Mouse (Mus musculus) spleen, postnatal 10 days (tissue): ENCODE measurements around the gene Fthl17e.
A peak's percentile ranks its signal among the peaks of the same experiment; 100 is the strongest.
"Not testable (repeated sequence)": the region's sequence is repeated elsewhere in the genome, so short reads cannot be mapped to it uniquely, and the experiment has no call there.

Source experiments
- DNase-seq, 2 experiments: peaks; one replicate each; pipeline ENCODE4 v3.0.0; 2021 to 2022; ENCODE audit warnings: low spot score in 2 of 2

The Fthl17e gene

DNA sequence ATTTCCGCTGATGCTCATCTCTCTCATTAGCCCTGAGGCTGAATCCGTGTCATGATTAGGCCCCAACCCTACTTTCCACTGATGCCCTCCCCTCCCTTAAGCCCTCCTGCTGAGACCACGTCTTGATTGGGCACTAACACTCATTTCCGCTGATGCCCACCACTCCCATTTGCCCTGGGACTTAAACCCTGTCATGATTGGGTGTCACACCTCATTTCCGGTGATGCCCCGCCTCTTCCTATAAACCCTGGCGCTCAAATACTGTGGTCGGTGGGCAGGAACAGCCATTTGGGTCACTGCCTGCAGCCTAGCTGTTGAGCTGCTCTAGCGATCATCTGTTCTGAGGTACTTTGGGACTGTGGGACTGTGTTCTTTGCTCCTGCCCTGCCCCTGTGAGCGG lies at the start of gene Fthl17e:
Gene Fthl17e, plus strand, starts transcription at position 301 of the 400 bp plus-strand sequence.
- DNase-seq, result not testable (repeated sequence)

GRCm38 (mm10) chrX:8986655-8987054 lies 46.6 kb upstream of the Fthl17e start, which contains the start of gene Fthl17d:
Gene Fthl17d (minus strand): TSS chrX:8986755.
- DNase-seq, result not testable (repeated sequence)

DNA sequence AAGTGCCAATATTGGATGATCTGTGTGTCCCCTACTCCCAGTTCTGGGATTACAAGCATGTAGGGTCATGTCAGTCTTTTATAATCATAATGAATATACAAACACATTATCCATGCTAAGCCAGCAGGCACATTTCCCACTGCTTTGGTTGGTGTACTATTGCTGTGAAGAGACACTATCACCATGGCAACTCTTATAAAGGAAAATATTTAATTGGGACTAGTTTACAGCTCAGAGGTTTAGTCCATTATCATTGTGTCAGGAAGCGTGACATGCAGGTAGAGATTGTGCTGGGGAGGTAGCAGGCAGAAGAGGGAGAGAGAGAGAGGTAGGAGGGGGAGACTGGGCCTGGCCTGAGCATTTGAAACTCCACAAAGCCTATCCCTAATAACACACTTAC lies 17.2 kb upstream of the Fthl17e start:
- DNase-seq, result no peak

GRCm38 (mm10) chrX:9019481-9019880 lies 13.8 kb upstream of the Fthl17e start:
- DNase-seq, result no peak

DNA sequence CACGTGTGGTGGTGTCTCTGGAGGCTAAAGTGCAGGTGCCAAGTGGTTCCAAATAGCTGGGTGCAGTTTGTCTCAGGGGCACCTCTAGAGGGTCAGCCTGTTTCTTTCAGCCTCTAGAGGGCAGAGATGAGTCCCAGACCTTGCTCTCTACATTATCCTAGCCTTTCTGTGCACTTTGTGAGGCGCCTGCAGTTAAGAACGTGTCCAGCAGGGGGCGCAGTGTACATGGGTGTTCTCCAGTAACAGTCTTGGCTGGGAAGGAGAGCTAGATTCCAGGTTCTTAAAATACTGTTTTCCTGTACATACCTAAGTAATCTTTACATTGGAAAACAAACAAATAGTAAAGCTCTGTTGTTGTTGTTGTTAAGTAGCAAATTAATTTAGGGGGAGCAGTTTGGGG lies 8.3 kb downstream of the Fthl17e start:
- not testable (repeated sequence) for DNase-seq

DNA sequence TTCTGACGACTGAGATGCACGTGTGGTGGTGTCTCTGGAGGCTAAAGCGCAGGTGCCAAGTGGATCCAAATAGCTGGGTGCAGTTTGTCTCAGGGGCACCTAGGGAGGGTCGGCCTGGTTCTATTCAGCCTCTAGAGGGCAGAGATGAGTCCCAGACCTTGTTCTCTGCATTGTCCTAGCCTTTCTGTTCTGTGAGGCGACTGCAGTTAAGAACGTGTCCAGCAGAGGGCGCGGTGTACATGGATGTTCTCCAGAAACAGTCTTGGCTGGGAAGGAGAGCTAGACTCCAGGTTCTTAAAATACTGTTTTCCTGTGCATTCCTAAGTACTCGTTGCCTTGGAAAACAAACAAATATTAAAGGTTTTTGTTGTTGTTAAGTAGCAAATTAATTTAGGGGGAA lies 27.7 kb downstream of the Fthl17e start:
- peak; percentile 36 to 39 for DNase-seq

- DNase-seq, result no peak
Measured at GRCm38 (mm10) chrX:9062101-9062500, 28.8 kb downstream of the Fthl17e start.

DNA sequence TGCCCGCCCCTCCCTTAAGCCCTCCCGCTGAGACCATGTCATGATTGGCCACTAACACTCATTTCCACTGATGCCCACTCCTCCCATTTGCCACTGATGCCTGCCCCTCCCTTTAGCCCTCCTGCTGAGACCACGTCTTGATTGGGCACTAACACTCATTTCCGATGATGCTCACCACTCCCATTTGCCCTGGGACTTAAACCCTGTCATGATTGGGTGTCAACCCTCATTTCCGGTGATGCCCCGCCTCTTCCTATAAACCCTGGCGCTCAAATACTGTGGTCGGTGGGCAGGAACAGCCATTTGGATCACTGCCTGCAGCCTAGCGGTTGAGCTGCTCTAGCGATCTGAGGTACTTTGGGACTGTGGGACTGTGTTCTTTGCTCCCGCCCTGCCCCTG lies 29.4 kb downstream of the Fthl17e start, which contains the start of gene Fthl17f:
Gene Fthl17f, plus strand, starts transcription at position 301 of the 400 bp plus-strand sequence.
- not testable (repeated sequence) for DNase-seq

DNA sequence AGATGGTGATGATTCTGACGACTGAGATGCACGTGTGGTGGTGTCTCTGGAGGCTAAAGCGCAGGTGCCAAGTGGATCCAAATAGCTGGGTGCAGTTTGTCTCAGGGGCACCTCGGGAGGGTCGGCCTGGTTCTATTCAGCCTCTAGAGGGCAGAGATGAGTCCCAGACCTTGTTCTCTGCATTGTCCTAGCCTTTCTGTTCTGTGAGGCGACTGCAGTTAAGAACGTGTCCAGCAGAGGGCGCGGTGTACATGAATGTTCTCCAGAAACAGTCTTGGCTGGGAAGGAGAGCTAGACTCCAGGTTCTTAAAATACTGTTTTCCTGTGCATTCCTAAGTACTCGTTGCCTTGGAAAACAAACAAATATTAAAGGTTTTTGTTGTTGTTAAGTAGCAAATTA lies 44.4 kb downstream of the Fthl17e start:
- peak in 1 of 2 experiments; percentile 70 for DNase-seq
